16 mouse cellular contexts compared by ENCODE assay signal in genomic region chr9:40427663-40428062, GRCm38 (mm10).
DNase-seq lines count a peak whose midpoint lies in the region; TF ChIP-seq lines count a peak whose summit lies in the region.
"Had no signal": no experiment of that assay in that cellular context is flagged by ENCODE, and none has a peak within 500 bp of the region (broad histone marks: within the 10 kb centered on the region; RNA-seq: fewer than 3 reads in every experiment).

No protein-coding gene starts in this region.

- peaks cover 5% of the 10 kb centered on the region; the same call in 1 of the 2 replicates for H3K36me3 ChIP-seq in heart, adult 2 months (ENCODE audit: control insufficient read depth, insufficient read depth, low read length)
- H3K36me3 ChIP-seq: G1E had no signal

- TF ChIP-seq CTCF in heart, adult 2 months (IDR thresholded peaks at IDR 0.05), result no peak

- H3K4me3 ChIP-seq in heart, adult 2 months, result no peak overlapping the region

- DNase-seq in heart, adult 11 months, result peak; percentile 60
- DNase-seq in heart, adult 2 months, result no peak
- DNase-seq: adrenal gland, adult 2 months; adrenal gland, adult 8-10 months; adrenal gland, postnatal 10 days; adrenal gland, postnatal 14 days; adrenal gland, postnatal 25 days; adrenal gland, postnatal 36 days; B cell, adult 2 months; cerebellum, adult 11 months; cerebellum, adult 11-12 months; cerebellum, adult 18-20 months; cerebellum, adult 2 months had no signal

- peaks cover 2% of the 10 kb centered on the region; the same call in 1 of the 2 replicates for H3K79me2 ChIP-seq in heart, adult 2 months (replicated peaks; ENCODE audit: control insufficient read depth, insufficient read depth, low read length)

- TF ChIP-seq EP300 in heart, adult 2 months (IDR thresholded peaks at IDR 0.05; ENCODE audit: insufficient read depth, low read depth, low read length), result no peak

- H3K27me3 ChIP-seq in heart, adult 2 months (ENCODE audit: control insufficient read depth, insufficient read depth, low read length), result no peaks in the 10 kb centered on the region
- H3K27me3 ChIP-seq: CH12.LX, Patski had no signal

- H3K9ac ChIP-seq in heart, adult 2 months (ENCODE audit: low read depth, low read length), result no peak overlapping the region

- WGBS in heart, adult 2 months, result 88% methylated on average over 2 of the region's 2 CpGs

- intact Hi-C loops in heart, adult 2 months (cut with DNase I), result no loop called here

- H3K27ac ChIP-seq in heart, adult 2 months, result no peak overlapping the region

- H3K4me1 ChIP-seq in heart, adult 2 months (ENCODE audit: control insufficient read depth, insufficient read depth, low read length), result peaks cover 7% of the 10 kb centered on the region

- no peak for TF ChIP-seq POLR2A in heart, adult 2 months (IDR thresholded peaks at IDR 0.05; ENCODE audit: insufficient read depth, low read depth, low read length)
